Mouse (Mus musculus) stomach, postnatal 0 days (tissue): ENCODE data around the gene Col24a1.

ENCODE experiments used
- CTCF ChIP-seq: IDR thresholded peaks from 2 replicates; pipeline ENCODE4 v1.5.1; 2016; ENCODE audit warnings: antibody characterized with exemption, low read depth, mild to moderate bottlenecking, moderate library complexity
- EP300 ChIP-seq: optimal IDR thresholded peaks from 2 replicates; pipeline ENCODE3; 2016; ENCODE audit warnings: antibody characterized with exemption

DNA sequence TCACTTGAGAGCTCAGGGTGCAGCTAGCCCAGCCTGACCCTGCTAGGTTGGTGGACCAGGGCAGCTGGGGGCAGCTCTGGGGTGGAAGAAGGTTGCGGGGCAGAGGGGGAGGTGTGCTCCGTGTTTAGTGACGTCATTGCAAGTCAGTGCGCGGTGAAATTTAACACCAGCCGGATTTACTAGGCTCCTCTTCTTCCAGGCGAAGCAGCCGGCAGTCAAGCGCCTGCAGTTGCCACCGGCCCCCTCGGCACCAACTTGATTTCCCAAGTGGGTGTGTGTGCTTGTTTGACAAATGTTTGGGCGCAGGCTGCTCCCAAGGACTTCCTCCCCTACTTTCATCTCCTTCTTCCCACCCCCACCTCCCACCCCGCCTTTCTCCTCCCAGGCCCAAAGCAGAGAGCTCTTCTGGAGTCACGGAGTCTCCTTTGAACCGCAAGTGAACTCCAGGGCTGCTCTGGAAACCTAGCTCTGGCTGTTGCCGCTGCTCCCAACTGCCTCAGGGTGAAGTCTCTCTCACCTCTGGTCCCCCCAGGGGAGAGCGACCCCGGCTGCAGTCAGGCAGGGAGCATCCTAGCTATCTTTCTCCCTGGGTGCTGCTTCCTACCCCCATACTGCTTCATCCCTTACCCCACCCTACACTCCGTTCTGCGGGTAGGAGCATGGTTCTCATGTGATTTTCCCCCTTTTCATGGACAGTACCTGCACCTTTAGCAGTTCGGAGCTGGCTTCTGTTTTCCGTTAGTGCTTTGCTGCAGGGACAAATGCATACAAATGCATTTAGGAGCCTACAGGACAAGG is at the start of gene Col24a1:
- no peak for TF ChIP-seq EP300
- no peak for TF ChIP-seq CTCF
